Mouse (Mus musculus) left cerebral cortex, postnatal 36 days (tissue): ENCODE measurements around the gene Paics. TPM values are rescaled to one million over a fixed set of nuclear protein-coding genes. Genes with fewer than 3 reads are reported as not detected.
"Not testable (repeated sequence)": the region's sequence is repeated elsewhere in the genome, so short reads cannot be mapped to it uniquely, and the experiment has no call there.

Experiments used
- DNase-seq, 2 experiments: peaks; one replicate each; pipeline ENCODE4 v3.0.0; 2021 to 2022; ENCODE audit warnings: low spot score in 2 of 2, mixed read lengths in 1 of 2
- intact Hi-C: fragments of 180-260 bp; cut with DNase I; formaldehyde crosslinking; loops from one replicate; pipeline ENCODE4 v1.15.1; 2025
- total RNA-seq, 2 experiments: library from RNA; stranded (reverse); gene quantifications; 2 replicates each; pipeline ENCODE4 v1.2.3; 2021

Gene Paics
- total RNA-seq: 10 to 100 TPM; 87.8 to 95.7 TPM

GRCm38 (mm10) chr5:76951106-76952027 lies at the start of gene Paics, which contains the start of gene Ppat:
Gene Paics, plus strand, starts transcription at chr5:76951307.
Gene Ppat, minus strand, starts transcription at chr5:76951578.
- peak; percentile 97 for DNase-seq
- intact Hi-C loops: loop anchor here (1.0 kb wide), 1 partner anchor 46 kb away; the partner anchor contains the start of gene Aasdh

DNA sequence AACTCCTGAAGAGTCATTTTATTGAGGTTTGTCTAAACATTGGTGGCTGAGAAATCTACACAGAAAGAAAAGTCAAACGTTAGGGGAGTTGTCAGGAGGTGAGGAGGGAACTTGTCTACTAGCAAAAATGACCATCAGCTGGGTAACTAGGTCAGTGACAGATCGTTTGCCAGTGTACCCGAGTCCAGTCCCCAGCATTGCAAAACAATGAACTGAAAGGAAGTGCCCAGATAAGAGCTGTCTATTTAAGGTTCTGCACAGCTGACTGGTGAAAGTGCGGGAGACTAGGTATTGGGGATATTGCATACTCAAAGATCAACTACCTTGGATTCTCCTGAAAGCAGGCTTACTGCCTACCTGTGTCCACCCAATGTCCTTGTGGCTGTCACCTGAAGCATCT lies 49.0 kb upstream of the Paics start:
- no peak for DNase-seq
- intact Hi-C loops: no loop called here

DNA sequence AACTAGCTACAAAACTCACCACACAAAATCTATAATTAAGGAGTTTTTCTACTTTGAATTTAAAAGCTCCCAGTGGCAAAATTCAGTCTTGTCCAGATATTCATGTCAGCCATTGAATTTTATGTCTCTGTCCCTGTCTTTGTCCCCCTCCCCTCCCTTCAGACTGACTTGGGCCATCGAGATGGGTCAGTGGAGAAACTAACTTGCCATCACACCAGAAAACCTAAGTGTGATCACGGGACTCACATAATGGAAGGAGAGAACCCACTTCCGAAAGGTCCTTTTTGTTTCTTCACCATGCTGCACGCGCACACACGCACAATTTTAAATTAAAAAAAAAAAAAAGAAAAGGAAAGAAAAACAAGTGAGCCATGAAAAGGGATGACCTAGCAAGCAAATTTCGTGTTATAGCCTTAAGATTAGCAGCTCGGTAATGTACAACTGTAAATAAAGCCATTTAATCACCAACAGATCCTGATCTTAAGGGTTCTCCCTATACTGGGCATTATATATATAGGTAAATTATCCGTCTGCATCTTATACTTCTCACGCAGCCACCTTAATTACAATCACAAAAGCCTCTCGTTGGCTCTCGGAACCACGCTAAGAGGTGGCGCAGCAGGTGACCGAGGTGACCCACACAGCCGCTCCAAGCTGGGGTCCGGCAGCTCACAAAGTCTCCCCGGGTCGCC lies 46.2 kb upstream of the Paics start:
- no peak for DNase-seq
- intact Hi-C loops: loop anchor here (1.0 kb wide), 1 partner anchor 46 kb away; the partner anchor contains the start of genes Paics and Ppat

GRCm38 (mm10) chr5:76905405-76906154 lies 45.5 kb upstream of the Paics start, which contains the start of gene Aasdh:
Gene Aasdh, minus strand, starts transcription at chr5:76905514.
- DNase-seq: peak; percentile 95 to 96
- intact Hi-C loops: loop anchor here (1.0 kb wide), 1 partner anchor 46 kb away; the partner anchor contains the start of genes Paics and Ppat

- no peak for DNase-seq
- intact Hi-C loops: no loop called here
These were observed 45.0 kb upstream of the Paics start for GRCm38 (mm10) chr5:76906155-76906499.

GRCm38 (mm10) chr5:76910807-76911206 lies 40.3 kb upstream of the Paics start:
- intact Hi-C loops: no loop called here
- DNase-seq: no peak

DNA sequence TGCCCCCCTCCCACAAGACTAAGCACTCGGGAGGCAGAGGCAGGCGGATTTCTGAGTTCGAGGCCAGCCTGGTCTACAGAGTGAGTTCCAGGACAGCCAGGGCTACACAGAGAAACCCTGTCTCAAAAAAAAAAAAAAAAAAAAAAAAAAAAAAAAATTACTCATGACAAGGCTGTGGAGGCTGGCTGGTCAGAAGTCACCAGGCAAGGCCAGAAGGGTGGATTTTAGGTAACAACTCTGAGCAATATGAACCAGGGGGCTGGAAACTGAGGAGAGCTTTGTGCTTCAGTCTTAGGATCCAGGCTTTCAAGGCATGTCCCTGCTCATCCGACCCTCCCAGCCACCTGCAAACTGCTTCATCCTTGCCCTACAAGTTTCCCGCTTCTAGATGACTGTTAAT lies 38.6 kb upstream of the Paics start:
- intact Hi-C loops, DNase-seq: not testable (repeated sequence)

- intact Hi-C loops: no loop called here
- DNase-seq: no peak
These were observed 28.3 kb upstream of the Paics start for GRCm38 (mm10) chr5:76922833-76923232.

GRCm38 (mm10) chr5:76923428-76923827 lies 27.7 kb upstream of the Paics start:
- intact Hi-C loops: no loop called here
- DNase-seq: peak; percentile 41 to 51

DNA sequence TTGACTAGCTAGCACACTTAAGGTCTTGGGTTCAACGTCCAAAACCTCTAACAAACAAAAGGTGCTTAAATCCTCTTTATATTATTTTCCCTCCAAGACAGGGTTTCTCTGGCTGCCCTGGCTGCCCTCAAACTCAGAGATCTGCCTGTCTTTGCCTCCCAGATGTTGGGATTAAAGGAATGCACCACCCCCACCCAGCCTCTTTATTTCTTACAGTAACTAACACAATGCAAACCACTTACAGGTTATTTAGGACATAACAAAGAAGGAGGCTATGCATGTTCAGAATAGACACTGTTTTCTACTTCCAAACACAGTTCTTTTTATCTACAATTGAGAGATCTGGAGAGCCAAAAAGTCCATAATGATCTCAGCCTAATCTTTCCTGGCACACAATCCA lies 26.8 kb upstream of the Paics start:
- intact Hi-C loops: no loop called here
- no peak for DNase-seq

DNA sequence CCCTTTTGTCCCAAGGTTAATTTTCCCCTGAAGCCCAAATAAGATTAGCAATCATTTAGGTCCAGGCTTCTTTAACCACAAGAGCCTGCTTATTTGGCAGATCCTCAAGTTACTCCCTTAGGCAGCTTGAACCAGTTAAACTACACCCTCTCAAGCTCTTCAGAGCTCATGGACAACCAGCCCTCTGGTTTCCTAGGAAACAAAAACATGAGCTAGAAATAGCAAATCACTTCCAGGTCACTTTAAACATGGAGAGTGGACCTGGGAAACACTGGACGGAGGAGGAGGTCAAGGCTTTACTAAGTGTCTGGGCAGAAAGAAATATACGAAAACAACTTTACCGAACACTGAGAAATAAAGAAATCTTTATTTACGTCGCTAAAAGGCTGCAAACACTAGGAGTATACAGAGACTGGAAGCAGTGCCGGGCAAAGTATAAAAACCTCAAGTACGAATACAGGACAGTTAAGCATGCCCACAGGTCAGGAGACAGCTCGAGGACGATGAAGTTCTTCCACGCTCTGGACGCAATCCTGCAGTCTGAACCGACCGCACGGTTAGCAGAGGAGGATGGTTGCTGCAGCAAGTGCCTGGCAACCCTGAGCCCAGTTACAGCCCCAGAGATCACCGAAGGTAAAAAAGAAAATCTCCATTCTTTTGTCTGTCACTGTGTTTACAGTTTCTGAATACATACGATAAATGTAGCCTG lies 22.8 kb upstream of the Paics start:
- DNase-seq: no peak

DNA sequence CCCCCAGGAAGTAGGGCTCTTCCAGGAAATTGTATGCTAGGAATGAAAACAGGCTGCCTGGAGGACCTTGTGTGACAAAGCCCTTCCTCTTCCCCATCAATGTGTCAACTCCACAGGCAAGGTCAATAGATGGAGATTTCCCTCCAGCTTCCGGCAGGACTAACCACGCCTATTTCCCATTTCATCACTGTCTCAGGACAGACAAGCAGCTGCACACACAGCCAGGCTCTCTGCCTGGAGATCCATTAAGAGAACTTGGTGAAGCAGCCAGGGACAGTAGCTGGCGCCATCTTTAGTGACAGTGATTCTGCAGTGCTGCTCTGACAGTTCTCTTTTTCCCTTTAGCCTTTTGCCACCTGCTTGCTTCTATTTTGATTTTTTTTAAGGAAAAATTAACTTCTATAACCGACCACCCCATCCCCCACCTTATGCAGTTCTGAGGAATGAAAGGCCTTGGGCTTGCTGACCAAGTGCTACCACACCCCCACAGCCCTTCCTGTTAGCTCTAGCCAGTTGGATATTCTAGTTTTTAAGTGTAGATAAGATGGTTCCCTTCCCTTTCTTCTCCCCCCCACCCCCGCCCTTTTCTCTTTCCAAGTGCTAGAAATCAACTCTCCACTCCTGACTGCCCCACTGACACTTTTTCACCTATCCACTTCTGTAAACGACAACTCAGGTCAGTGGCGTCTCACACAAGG lies 21.8 kb upstream of the Paics start:
- no peak for DNase-seq
- intact Hi-C loops: no loop called here

More for the DNA sequence above, 22.8 kb upstream of the Paics start:
- intact Hi-C loops: no loop called here

- intact Hi-C loops: no loop called here
- DNase-seq: no peak
These were observed 11.4 kb upstream of the Paics start for GRCm38 (mm10) chr5:76939717-76940116.

DNA sequence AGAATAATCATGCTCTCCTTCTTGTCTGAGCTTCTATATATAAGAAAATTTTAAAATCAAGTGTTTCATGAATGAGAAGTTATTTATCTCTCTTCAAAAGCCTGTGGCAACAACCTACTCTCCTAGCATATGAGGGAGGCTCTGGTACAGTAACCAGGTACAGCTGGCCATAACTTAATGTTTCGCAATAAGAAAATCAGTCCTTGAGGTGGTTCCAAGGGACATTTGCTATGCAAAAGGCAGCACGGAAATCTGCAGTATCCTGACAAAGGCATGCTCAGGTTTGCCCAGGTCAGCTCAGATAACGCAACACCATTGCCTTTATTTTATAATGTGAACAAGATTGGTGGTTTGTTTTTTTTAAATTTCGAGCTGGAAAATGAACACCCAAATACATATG lies 9.1 kb upstream of the Paics start:
- intact Hi-C loops: no loop called here
- DNase-seq: no peak

GRCm38 (mm10) chr5:76942505-76942904 lies 8.6 kb upstream of the Paics start:
- intact Hi-C loops: no loop called here

DNA sequence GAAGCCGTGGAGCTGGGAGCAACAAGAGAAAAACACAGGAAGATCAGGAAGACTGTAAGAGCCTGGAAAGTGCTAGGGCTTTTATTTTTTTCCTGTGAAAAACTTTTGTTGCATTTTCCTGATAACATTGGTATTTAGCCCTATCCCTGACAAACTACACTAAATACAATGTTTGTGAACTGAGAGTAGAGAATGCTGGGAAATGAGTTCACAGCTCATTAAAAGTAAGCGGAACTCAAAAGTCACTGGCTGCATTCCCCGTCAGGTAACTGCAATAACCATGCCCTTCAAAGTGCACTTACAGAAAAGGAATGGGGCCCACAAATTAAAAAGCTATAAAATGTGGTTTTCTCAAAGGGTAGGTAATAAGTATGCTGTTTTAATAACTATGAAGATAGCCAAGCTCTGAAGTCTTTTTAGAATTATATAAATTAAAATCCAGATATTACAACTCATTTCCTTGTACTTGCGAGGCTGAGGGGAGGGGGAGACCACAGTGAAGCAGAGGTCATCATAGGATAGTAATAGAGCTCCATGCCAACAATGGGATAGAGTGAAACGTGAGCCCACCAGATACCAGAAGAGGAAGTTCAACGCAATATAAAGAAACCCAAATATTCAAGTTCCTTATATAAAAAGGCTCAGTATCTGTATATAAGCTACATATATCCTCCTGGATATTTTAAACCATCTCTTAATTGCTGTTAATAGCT lies 6.0 kb upstream of the Paics start:
- intact Hi-C loops: no loop called here
- DNase-seq: no peak

More at GRCm38 (mm10) chr5:76942505-76942904, 8.6 kb upstream of the Paics start:
- DNase-seq: no peak

- intact Hi-C loops: no loop called here
These were observed 5.5 kb upstream of the Paics start for GRCm38 (mm10) chr5:76945678-76946033.

DNA sequence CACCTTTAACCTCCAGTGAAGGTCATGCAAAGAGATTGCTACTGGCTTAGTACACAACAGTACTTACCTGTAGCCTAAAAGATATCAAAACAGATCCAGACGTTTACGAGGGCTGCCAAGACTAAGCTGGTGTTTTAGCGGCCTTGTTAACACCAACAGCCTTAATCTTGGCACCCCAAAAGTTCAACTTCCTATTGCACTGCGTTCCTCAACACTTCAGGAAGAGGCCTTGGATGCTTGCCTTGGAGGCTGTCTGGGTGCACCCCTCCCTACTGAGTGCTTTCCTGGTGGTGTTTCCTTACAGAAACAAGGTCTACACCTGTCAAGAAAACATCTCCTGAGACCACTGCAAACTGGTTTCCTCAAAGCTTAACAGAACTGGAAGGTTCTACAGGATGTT lies 4.0 kb upstream of the Paics start:
- intact Hi-C loops: no loop called here

More at GRCm38 (mm10) chr5:76945678-76946033, 5.5 kb upstream of the Paics start:
- DNase-seq: no peak

More for the DNA sequence above, 4.0 kb upstream of the Paics start:
- no peak for DNase-seq
